Mouse (Mus musculus) heart, adult 8-10 months (tissue): ENCODE results near the gene Thap4. TPM values are rescaled to one million over a fixed set of nuclear protein-coding genes. Genes with fewer than 3 reads are reported as not detected.
A peak's percentile ranks its signal among the peaks of the same experiment; 100 is the strongest.

Experiments used
- DNase-seq: peaks from one replicate; pipeline ENCODE4 v3.0.0; 2022; ENCODE audit warnings: low spot score
- total RNA-seq, 4 experiments: library from RNA; stranded (reverse); gene quantifications; 2 replicates each; pipeline ENCODE4 v1.2.4; 2022

Gene Thap4
- total RNA-seq, 4 experiments from 2014 or later = 70.4 to 90.9 (median 77.0) TPM

- no peak for DNase-seq
Measured at GRCm38 (mm10) chr1:93746179-93746578, 8.5 kb downstream of the Thap4 start.

- DNase-seq = no peak
Measured at GRCm38 (mm10) chr1:93742910-93743309, 11.8 kb downstream of the Thap4 start.

- DNase-seq = no peak
Measured at GRCm38 (mm10) chr1:93741987-93742386, 12.7 kb downstream of the Thap4 start.

GRCm38 (mm10) chr1:93740671-93741070 is 14.0 kb downstream of the Thap4 start:
- no peak for DNase-seq

- DNase-seq = no peak
Measured at GRCm38 (mm10) chr1:93737711-93738110, 17.0 kb downstream of the Thap4 start.

GRCm38 (mm10) chr1:93735859-93736258 is 18.8 kb downstream of the Thap4 start:
- DNase-seq = no peak

GRCm38 (mm10) chr1:93731880-93732281 is 22.8 kb downstream of the Thap4 start:
- DNase-seq = no peak

GRCm38 (mm10) chr1:93731103-93731502 is 23.6 kb downstream of the Thap4 start:
- no peak for DNase-seq

- DNase-seq = peak; percentile 76
Measured at GRCm38 (mm10) chr1:93726974-93727373, 27.7 kb downstream of the Thap4 start.

GRCm38 (mm10) chr1:93726116-93726515 is 28.5 kb downstream of the Thap4 start:
- no peak for DNase-seq

GRCm38 (mm10) chr1:93725665-93726064 is 29.0 kb downstream of the Thap4 start:
- no peak for DNase-seq

- DNase-seq = no peak
Measured at GRCm38 (mm10) chr1:93724623-93725022, 30.0 kb downstream of the Thap4 start.

GRCm38 (mm10) chr1:93721557-93721956 is 33.1 kb downstream of the Thap4 start:
- DNase-seq = no peak

GRCm38 (mm10) chr1:93716166-93716565 is 38.5 kb downstream of the Thap4 start:
- no peak for DNase-seq

- DNase-seq = no peak
Measured at GRCm38 (mm10) chr1:93705389-93705788, 49.3 kb downstream of the Thap4 start.

GRCm38 (mm10) chr1:93704341-93704740 is 50.3 kb downstream of the Thap4 start:
- DNase-seq = no peak

GRCm38 (mm10) chr1:93703472-93704048 is 51.1 kb downstream of the Thap4 start:
- DNase-seq = no peak

GRCm38 (mm10) chr1:93702106-93702505 is 52.6 kb downstream of the Thap4 start:
- DNase-seq = no peak

GRCm38 (mm10) chr1:93699159-93699558 is 55.5 kb downstream of the Thap4 start:
- no peak for DNase-seq

- DNase-seq = no peak
Measured at GRCm38 (mm10) chr1:93697317-93697716, 57.3 kb downstream of the Thap4 start.

- DNase-seq = peak; percentile 78
Measured at GRCm38 (mm10) chr1:93694966-93695365, 59.7 kb downstream of the Thap4 start.

GRCm38 (mm10) chr1:93693943-93694342 is 60.7 kb downstream of the Thap4 start:
- no peak for DNase-seq

- no peak for DNase-seq
Measured at GRCm38 (mm10) chr1:93693502-93693901, 61.2 kb downstream of the Thap4 start.

GRCm38 (mm10) chr1:93692773-93693172 is 61.9 kb downstream of the Thap4 start:
- no peak for DNase-seq
